Mouse (Mus musculus) forebrain, embryonic 10.5 days (tissue): ENCODE measurements at regions not wholly inside any gene's neighbourhood (a gene's known extent, or its start where the extent isn't known, plus 50 kb on each side); places are given as distances from the start of the nearest gene placed in this dataset.

Source experiments
- DNase-seq: peaks from one replicate; pipeline ENCODE4 v3.0.0-alpha.2; 2017; ENCODE audit warnings: low spot score; ENCODE audit errors: extremely low spot score
- H3K27ac ChIP-seq: fragments of 300-500 bp; sonication (generic); 2 replicates; pipeline ENCODE4 v1.5.1; 2016; ENCODE audit warnings: mild to moderate bottlenecking
- H3K27me3 ChIP-seq: fragments of 300-500 bp; sonication (generic); 2 replicates; pipeline ENCODE4 v1.6.1; 2016; ENCODE audit warnings: mild to moderate bottlenecking; ENCODE audit not compliant: poor library complexity, severe bottlenecking
- H3K36me3 ChIP-seq: fragments of 300-500 bp; sonication (generic); replicated peaks from 2 replicates; pipeline ENCODE4 v1.6.1; 2016; ENCODE audit warnings: mild to moderate bottlenecking, moderate library complexity
- H3K4me1 ChIP-seq: fragments of 300-500 bp; sonication (generic); 2 replicates; pipeline ENCODE4 v1.6.1; 2016
- H3K4me3 ChIP-seq: fragments of 300-500 bp; sonication (generic); 2 replicates; pipeline ENCODE4 v1.5.1; 2016; ENCODE audit warnings: mild to moderate bottlenecking, moderate library complexity
- H3K9me3 ChIP-seq: fragments of 300-500 bp; sonication (generic); 2 replicates; pipeline ENCODE4 v1.6.1; 2016; ENCODE audit warnings: mild to moderate bottlenecking, moderate library complexity
- WGBS: fragments of 180-500 bp; shearing (Covaris S2); methylation state at CpG from one replicate; pipeline ENCODE4 v1.1.7; 2016; 5-methylcytosine and 5-hydroxymethylcytosine counted together

GRCm38 (mm10) chr7:90062874-90063273 is 67.1 kb upstream of the Picalm start:
- 86% methylated on average over 9 of the region's 9 CpGs for WGBS
- Histone ChIP-seq H3K36me3 (no peaks in the 10 kb centered on the region), H3K27me3 (no peaks in the 10 kb centered on the region), H3K9me3 (no peaks in the 10 kb centered on the region), H3K4me1 (no peaks in the 10 kb centered on the region), H3K27ac (no peak overlapping the region), H3K4me3 (no peak overlapping the region)
- DNase-seq, result no peak

GRCm38 (mm10) chr7:90064198-90064597 is 65.8 kb upstream of the Picalm start:
- no peak for DNase-seq

GRCm38 (mm10) chr7:90065269-90065955 is 64.6 kb upstream of the Picalm start:
- no peaks in the 10 kb centered on the region for H3K9me3 ChIP-seq
- WGBS, result 87% methylated on average over 9 of the region's 9 CpGs
- H3K4me1 ChIP-seq, result 0 out of 2 replicates have a peak, but pooled peaks cover 1% of the 10 kb centered on the region
- H3K27me3 ChIP-seq, result no peaks in the 10 kb centered on the region
- no peaks in the 10 kb centered on the region for H3K36me3 ChIP-seq
- DNase-seq, result no peak
- no peak overlapping the region for H3K27ac ChIP-seq
- H3K4me3 ChIP-seq, result no peak overlapping the region

More at GRCm38 (mm10) chr7:90064198-90064597, 65.8 kb upstream of the Picalm start:
- no peak overlapping the region for H3K4me3 ChIP-seq
- 93% methylated on average over 1 of the region's 1 CpGs for WGBS
- H3K27ac ChIP-seq, result no peak overlapping the region
- no peaks in the 10 kb centered on the region for H3K4me1 ChIP-seq
- no peaks in the 10 kb centered on the region for H3K27me3 ChIP-seq
- no peaks in the 10 kb centered on the region for H3K36me3 ChIP-seq
- no peaks in the 10 kb centered on the region for H3K9me3 ChIP-seq

- Histone ChIP-seq H3K27me3 (no peaks in the 10 kb centered on the region), H3K4me1 (0 out of 2 replicates have a peak, but pooled peaks cover 3% of the 10 kb centered on the region), H3K36me3 (no peaks in the 10 kb centered on the region), H3K27ac (no peak overlapping the region), H3K9me3 (no peaks in the 10 kb centered on the region), H3K4me3 (no peak overlapping the region)
- DNase-seq, result no peak
- 94% methylated on average over 5 of the region's 5 CpGs for WGBS
Observed at GRCm38 (mm10) chr7:90066275-90066674, 63.7 kb upstream of the Picalm start.

- no peak for DNase-seq
- Histone ChIP-seq H3K27ac (no peak overlapping the region), H3K9me3 (no peaks in the 10 kb centered on the region), H3K27me3 (no peaks in the 10 kb centered on the region), H3K36me3 (no peaks in the 10 kb centered on the region), H3K4me1 (0 out of 2 replicates have a peak, but pooled peaks cover 3% of the 10 kb centered on the region), H3K4me3 (no peak overlapping the region)
- WGBS, result 88% methylated on average over 3 of the region's 3 CpGs
Observed at GRCm38 (mm10) chr7:90067961-90068665, 61.9 kb upstream of the Picalm start.

- Histone ChIP-seq H3K4me3 (no peak overlapping the region), H3K4me1 (0 out of 2 replicates have a peak, but pooled peaks cover 3% of the 10 kb centered on the region), H3K27ac (no peak overlapping the region), H3K36me3 (no peaks in the 10 kb centered on the region), H3K27me3 (no peaks in the 10 kb centered on the region), H3K9me3 (no peaks in the 10 kb centered on the region)
- DNase-seq, result no peak
- 81% methylated on average over 7 of the region's 7 CpGs for WGBS
Observed at GRCm38 (mm10) chr7:90070267-90070666, 59.7 kb upstream of the Picalm start.

GRCm38 (mm10) chr7:90073865-90074264 is 56.1 kb upstream of the Picalm start:
- H3K27ac ChIP-seq, result no peak overlapping the region
- WGBS, result 92% methylated on average over 5 of the region's 5 CpGs
- no peaks in the 10 kb centered on the region for H3K9me3 ChIP-seq
- DNase-seq, result no peak
- H3K27me3 ChIP-seq, result no peaks in the 10 kb centered on the region
- H3K4me1 ChIP-seq, result 0 out of 2 replicates have a peak, but pooled peaks cover 3% of the 10 kb centered on the region
- H3K4me3 ChIP-seq, result no peak overlapping the region
- H3K36me3 ChIP-seq, result no peaks in the 10 kb centered on the region

- no peaks in the 10 kb centered on the region for H3K36me3 ChIP-seq
- H3K4me3 ChIP-seq, result no peak overlapping the region
- no peak for DNase-seq
- H3K4me1 ChIP-seq, result peaks cover 7% of the 10 kb centered on the region; the same call in 1 of the 2 replicates
- no peaks in the 10 kb centered on the region for H3K27me3 ChIP-seq
- WGBS, result 87% methylated on average over 2 of the region's 2 CpGs
- no peak overlapping the region for H3K27ac ChIP-seq
- H3K9me3 ChIP-seq, result no peaks in the 10 kb centered on the region
Observed at GRCm38 (mm10) chr7:90074592-90074991, 55.4 kb upstream of the Picalm start.

- 87% methylated on average over 2 of the region's 2 CpGs for WGBS
- H3K4me1 ChIP-seq, result peaks cover 15% of the 10 kb centered on the region; the same call in 1 of the 2 replicates
- no peaks in the 10 kb centered on the region for H3K36me3 ChIP-seq
- H3K9me3 ChIP-seq, result no peaks in the 10 kb centered on the region
- H3K27ac ChIP-seq, result no peak overlapping the region
- no peak for DNase-seq
- H3K4me3 ChIP-seq, result no peak overlapping the region
- H3K27me3 ChIP-seq, result no peaks in the 10 kb centered on the region
Observed at GRCm38 (mm10) chr7:90077565-90077964, 52.4 kb upstream of the Picalm start.

- Histone ChIP-seq H3K27me3 (no peaks in the 10 kb centered on the region), H3K4me1 (peaks cover 15% of the 10 kb centered on the region; the same call in 1 of the 2 replicates), H3K9me3 (no peaks in the 10 kb centered on the region), H3K27ac (no peak overlapping the region), H3K4me3 (no peak overlapping the region), H3K36me3 (no peaks in the 10 kb centered on the region)
- 74% methylated on average over 7 of the region's 7 CpGs for WGBS
- no peak for DNase-seq
Observed at GRCm38 (mm10) chr7:90080083-90080772, 49.8 kb upstream of the Picalm start.
